Mouse (Mus musculus) c-Kit-negative CD71-positive TER-119-positive erythroid progenitor cells, embryonic 14.5 days (primary cell): ENCODE data around the gene Tshz2.
A peak's percentile ranks its signal among the peaks of the same experiment; 100 is the strongest.

Experiments
- DNase-seq: peaks from one replicate; pipeline ENCODE4 v3.0.0-alpha.2; 2013; ENCODE audit warnings: low read depth, low spot score

The Tshz2 gene

DNA sequence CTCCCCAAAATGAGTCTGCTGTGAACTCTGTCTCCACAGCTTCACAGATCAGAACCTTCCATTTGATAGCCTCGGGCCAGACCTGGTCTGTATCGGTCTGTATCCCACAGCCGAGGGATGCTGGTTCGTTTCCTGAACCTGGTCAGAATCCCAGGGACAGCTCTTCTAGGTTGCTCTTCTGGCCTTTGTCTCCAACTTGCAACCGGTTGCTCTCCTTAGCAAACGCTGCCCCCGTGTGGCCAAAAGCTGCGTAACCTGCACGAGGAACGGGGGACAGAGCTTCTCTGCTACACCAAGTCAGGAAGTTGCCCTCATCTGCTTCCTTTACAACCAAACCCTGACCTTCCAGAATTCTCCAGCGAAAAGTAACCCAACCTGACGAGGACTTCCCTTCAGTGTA lies 468.3 kb downstream of the Tshz2 start:
- peak; percentile 60 for DNase-seq

DNA sequence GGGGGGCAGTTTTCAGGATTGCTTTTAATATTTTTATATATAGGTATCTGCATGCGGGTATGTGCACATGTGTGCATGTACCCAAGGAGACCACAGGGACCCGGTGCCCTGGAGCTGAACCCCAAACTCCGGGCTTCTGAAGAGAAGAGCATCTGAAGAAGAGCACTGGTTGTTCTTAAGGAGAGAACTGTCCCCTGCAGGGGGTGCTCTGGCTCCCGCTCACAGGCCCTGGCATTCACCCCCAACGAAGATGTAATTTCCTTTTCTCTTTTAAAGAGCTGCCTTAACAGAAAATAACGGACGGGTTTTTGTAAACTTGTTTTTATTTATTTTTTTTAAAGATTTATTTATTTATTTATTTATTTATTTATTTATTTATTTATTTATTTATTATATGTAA lies 469.1 kb downstream of the Tshz2 start:
- DNase-seq = no peak

DNA sequence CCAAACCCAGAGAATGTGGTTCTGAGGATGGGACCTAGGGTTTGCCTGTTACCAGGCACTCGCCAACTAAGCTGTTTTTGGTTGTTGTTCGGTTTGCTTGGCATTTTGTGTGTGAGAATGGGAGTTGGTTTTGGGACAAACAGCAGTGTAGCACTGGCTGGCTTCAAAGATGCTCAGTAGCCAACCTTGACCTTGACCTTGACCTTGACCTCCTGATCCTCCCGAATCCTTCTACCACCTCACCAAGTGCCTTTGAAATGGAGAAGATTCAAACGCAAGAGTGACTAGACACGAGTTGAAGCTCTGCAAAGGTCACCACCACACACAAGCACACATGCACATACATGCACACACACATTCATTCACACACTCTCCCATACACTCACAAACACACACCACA lies 470.5 kb downstream of the Tshz2 start:
- no peak for DNase-seq

DNA sequence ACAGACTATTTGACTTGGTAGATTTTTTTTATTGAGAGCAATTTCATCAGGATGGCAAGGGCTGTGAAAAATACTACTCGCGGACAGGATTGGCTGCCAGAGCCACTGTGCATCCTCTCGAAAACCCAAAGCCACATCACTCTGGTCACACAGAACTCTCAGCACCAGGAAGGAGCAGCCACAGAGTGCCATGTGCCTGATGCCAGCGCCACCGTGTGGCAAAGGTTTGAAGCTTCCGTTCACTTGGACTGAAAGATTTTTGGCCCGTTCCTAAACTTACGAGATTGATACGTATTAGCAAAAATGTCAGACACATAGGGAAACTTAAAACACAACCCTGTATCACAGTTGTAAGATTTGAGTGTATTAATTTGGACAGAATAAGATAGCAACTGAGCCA lies 471.0 kb downstream of the Tshz2 start:
- no peak for DNase-seq

DNA sequence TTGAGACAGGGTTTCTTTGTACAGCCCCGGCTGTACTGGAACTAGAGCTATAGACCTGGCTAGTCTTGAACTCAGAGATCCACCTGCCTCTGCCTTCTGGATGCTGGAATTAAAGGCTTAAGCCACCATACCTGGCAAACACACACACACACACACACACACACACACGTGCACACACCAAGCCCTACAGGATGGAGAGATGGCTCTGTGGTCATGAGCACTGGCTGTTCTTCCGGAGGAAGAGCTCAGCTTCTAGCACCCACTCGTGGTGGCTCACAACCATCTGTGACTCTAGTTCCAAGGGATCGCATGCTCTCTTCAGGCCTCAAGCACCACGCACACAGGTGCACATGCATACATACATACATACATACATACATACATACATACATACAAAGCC lies 471.6 kb downstream of the Tshz2 start:
- no peak for DNase-seq

DNA sequence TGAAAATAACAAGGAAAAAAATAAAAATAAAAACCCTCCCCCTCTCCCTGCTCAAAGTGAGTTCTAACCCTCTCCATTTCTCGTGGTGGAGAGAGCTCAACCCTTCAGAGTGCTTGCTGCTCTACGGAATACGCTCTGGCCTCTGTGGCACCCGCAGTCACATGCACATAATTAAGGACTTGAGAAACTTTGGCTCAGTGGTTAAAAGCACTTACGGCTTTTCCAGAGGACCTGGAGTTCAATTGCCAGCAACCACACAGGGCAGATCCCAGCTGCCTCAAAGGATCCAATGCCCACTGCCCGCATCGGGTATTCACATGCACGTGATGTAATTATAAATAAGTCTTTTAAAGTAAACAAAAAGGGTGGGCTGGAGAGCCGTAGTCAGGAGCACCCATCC lies 473.2 kb downstream of the Tshz2 start:
- no peak for DNase-seq

DNA sequence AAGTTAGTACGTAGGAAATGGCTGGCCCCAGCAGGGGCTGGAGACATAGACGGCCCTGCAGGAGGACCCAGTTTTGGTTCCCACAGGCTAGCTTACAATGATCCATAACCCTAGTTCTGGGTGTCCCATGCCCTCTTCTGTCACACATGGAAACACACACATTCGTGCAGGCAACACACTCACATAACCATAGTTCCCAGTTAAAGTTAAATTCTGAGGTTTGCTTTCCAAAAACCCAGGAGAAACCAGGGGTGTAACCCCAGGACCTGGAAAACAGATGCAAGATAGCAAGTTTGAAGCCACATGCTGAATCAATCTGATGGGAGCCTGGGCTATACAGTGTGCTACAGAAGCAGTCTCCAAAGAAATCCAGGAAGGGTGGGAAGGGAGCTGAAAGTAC lies 475.0 kb downstream of the Tshz2 start:
- DNase-seq = no peak

DNA sequence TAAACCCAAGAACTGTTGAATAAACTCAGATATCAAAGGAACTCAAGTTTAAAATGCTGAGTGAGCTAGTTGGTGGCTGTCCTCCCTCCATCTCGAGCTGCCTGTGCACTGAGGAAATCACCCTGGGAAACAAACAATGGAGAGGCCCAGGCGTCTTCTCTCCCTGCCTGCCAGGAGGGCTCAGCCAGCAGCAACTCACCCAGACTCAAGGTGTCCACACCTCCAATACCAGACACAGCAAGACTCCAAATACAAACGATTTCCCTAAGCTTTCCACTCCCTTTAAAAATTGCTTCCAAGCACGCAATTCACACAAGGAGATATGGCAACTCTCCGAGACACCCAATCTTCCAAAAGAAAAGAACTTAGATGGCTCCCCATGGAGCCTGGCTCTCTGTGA lies 476.7 kb downstream of the Tshz2 start:
- DNase-seq = no peak

DNA sequence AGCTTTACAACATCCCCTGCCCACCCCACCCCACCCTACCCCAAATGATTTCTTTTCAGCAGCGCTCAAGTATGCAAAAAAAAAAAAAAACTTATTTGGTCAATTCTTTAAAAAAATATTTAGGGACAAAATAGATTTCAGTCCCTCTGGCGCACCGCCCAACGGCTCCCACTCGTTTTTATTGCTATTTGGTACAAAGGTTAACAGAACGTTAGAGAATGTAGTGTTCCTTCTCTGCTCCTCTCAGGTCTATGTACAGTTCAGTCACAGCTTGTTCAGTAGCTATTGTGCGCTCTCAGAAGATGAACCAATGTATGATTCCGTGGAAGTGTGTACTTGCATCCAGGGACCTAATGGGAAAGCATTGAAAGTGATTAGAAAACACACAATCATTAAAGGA lies 477.5 kb downstream of the Tshz2 start:
- no peak for DNase-seq

DNA sequence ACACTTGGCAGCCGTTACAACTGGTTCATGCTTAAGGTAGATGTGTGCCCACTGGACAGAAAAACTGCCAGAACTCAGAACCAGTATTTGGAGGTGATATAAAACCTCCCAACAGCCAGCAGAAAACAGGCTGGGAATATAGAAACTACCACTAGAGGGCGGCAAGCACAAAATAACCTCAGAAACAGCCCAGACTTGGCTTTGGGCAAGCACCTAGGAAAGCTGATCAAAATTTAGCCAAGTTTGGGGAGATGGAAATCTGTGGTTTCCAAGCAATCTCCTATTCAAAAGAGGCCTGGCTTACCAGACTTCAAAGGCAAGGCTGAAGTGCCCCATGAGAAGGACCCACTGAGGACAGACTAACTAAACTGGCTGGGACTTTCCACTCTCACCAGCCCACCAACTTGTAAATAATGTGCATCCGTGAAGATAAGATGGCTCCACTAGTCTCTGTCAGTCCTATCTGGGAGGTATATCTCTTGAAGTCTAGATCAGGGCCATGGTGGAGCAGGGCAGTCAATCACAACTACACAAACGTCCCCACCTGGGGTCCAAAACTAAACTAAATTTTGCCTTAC lies 484.0 kb downstream of the Tshz2 start:
- no peak for DNase-seq

DNA sequence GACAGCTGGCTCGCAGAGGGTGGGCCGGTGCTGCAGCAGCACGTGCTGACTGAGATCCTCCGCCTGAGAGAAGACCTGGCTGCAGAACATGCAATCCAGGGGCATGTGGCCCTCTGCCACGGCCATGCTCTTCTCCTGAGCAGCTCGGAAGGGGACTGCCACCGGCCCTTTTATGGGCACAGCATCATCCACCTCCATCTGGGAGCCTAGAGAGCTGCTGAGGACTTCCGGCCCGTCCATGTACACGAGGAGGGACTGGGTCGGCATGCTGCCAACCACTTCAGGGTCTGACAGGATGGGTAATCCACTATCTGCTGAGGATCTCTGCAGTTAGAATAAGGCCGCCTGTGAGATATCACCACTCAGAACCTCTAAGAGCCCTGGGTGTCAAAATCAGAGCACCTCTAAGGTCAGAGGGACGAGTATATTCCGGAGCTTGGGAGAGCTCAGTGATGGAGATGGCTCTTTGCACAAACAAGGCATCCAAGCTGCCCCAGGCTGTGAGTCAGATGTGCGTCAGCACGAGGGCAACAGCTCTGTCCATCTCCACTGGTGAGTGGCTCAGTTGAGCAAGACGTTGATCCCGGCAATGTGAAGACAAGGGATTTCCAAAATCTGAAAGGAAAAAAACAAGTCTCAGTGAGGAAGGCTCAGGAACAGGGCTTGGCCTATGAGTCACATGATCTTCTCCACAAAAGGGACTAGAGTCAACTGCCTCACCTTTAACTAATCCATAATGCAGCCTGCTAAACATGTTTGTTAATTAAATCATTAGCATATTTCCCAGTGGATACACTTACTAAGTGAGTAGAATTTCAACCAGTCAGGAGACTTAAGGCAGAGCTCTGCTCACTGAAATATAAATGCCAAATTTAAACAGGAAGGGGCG lies 487.6 kb downstream of the Tshz2 start:
- DNase-seq = no peak
